Mouse (Mus musculus): Measurements from ENCODE around the gene Mmp23. TPM values are rescaled to one million over a fixed set of nuclear protein-coding genes. Genes with fewer than 3 reads are reported as not detected.
"Not testable (repeated sequence)": the region's sequence is repeated elsewhere in the genome, so short reads cannot be mapped to it uniquely, and the experiment has no call there.

The Mmp23 gene
- polyA plus RNA-seq, 1 experiment from 2014 or later, result 5.9 TPM

GRCm38 (mm10) chr4:155652283-155653085 is 700 bp downstream of the Mmp23 start:
- WGBS, result 20% methylated on average over 36 of the region's 36 CpGs
- Histone ChIP-seq H3K4me3 (peak overlapping the region; percentile 34), H3K27me3 (peaks cover 71% of the 10 kb centered on the region), H3K27ac (no peak overlapping the region), H3K9me3 (replicated peaks) (no peaks in the 10 kb centered on the region), H3K4me1 (peaks cover 32% of the 10 kb centered on the region), H3K36me3 (peaks cover 54% of the 10 kb centered on the region), H3K4me2 (replicated peaks) (peak overlapping the region; percentile 65), H3K9ac (peak overlapping the region; percentile 67)
- no peak for ATAC-seq (ENCODE audit: low FRiP score)

DNA sequence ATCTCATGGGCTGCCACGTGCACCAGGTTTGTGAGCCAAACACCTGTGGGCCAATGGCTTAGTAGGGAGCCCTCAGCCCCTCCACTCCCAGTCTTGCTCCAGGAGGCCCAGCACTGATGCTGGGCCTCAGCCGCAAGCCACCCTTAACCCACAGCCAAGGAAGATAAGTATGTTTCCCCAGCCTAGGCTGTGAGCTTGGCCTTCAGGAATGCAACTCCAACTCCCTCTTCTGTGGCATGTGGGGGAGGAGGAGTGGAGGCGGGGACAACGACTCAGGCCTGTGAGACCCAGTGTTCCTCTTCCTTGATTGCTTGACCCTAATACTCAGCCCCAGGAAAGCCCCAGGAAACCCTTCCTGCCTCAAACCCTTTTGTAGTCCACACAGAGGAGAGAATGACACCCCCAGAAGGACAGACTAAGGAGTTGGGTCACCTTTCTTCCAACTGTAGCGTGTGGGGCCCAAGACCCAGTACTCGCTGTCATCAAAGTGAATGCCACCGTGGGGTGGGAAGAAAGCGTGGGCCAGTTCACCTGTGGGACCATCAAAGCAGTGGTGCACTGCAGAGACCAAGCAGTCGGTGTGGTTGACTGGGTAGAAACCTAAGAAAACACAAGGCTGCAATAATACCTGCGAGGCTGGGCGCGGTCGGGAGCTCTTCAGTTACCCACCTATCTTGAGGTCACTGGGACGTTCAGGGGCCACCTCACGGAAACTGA is 1.5 kb downstream of the Mmp23 start:
- no peak overlapping the region for H3K27ac ChIP-seq
- H3K9me3 ChIP-seq (replicated peaks), result no peaks in the 10 kb centered on the region
- peaks cover 64% of the 10 kb centered on the region for H3K27me3 ChIP-seq
- ATAC-seq (ENCODE audit: low FRiP score), result no peak
- H3K4me3 ChIP-seq, result no peak overlapping the region
- H3K4me1 ChIP-seq, result peaks cover 32% of the 10 kb centered on the region
- H3K36me3 ChIP-seq, result peaks cover 55% of the 10 kb centered on the region
- 64% methylated on average over 15 of the region's 15 CpGs for WGBS
- no peak overlapping the region for H3K4me2 ChIP-seq (replicated peaks)
- H3K9ac ChIP-seq, result no peak overlapping the region

DNA sequence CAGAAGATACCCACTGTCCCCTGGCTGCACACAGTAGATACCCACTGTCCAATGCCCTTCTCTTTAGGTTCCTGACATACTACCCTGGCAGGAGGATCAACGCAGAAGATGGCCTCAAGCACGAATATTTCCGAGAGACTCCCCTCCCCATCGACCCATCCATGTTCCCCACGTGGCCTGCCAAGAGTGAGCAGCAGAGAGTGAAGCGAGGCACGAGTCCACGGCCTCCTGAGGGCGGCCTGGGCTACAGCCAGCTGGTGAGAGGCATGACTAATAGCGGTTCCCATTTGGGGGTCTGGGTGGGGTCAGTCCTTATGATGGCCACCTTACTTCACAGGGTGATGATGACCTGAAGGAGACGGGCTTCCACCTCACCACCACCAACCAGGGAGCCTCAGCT is 3.8 kb downstream of the Mmp23 start:
- H3K27ac ChIP-seq, result no peak overlapping the region
- H3K36me3 ChIP-seq, result peaks cover 58% of the 10 kb centered on the region
- H3K9me3 ChIP-seq (replicated peaks), result no peaks in the 10 kb centered on the region
- WGBS, result 93% methylated on average over 11 of the region's 11 CpGs
- H3K27me3 ChIP-seq, result peaks cover 41% of the 10 kb centered on the region
- H3K4me2 ChIP-seq (replicated peaks), result no peak overlapping the region
- no peak overlapping the region for H3K9ac ChIP-seq
- H3K4me1 ChIP-seq, result peaks cover 21% of the 10 kb centered on the region
- ATAC-seq (ENCODE audit: low FRiP score), result no peak
- H3K4me3 ChIP-seq, result no peak overlapping the region

GRCm38 (mm10) chr4:155645721-155646120 is 7.5 kb downstream of the Mmp23 start:
- Histone ChIP-seq H3K9me3 (replicated peaks) (no peaks in the 10 kb centered on the region), H3K4me2 (replicated peaks) (no peak overlapping the region), H3K36me3 (peaks cover 83% of the 10 kb centered on the region), H3K27ac (no peak overlapping the region), H3K9ac (no peak overlapping the region), H3K4me3 (no peak overlapping the region), H3K27me3 (peaks cover 4% of the 10 kb centered on the region), H3K4me1 (no peaks in the 10 kb centered on the region)
- WGBS, result 98% methylated on average over 5 of the region's 5 CpGs
- ATAC-seq (ENCODE audit: low FRiP score), result no peak

GRCm38 (mm10) chr4:155645308-155645707 is 7.9 kb downstream of the Mmp23 start, which contains the start of gene Gm10563:
TSS of gene Gm10563 (minus strand) at chr4:155645408.
- WGBS, result 98% methylated on average over 2 of the region's 2 CpGs

DNA sequence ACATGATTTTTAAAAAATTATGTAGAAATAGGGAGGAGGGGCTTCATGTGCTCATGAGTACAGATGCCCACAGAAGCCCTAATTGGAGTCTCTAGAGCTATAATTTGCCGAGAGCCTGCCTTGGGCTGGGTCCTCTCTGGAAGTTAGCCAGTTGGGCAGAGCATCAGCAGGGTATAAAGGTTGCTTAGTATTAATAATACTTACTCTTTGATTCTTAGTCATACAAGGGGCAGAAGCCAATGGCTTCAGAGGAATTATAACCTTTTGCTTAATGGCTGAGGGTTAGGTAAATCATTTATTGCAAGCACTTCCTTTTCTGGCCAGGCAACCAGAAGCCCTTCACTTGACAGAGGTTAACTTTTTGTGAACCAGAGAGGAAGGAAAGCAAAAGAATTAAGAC is 9.7 kb downstream of the Mmp23 start:
- Histone ChIP-seq H3K9me3 (replicated peaks) (no peaks in the 10 kb centered on the region), H3K27ac (no peak overlapping the region), H3K27me3 (no peaks in the 10 kb centered on the region), H3K9ac (no peak overlapping the region), H3K4me3 (no peak overlapping the region), H3K36me3 (peaks cover 79% of the 10 kb centered on the region), H3K4me1 (no peaks in the 10 kb centered on the region), H3K4me2 (replicated peaks) (no peak overlapping the region)
- ATAC-seq (ENCODE audit: low FRiP score), result no peak
- 91% methylated on average over 1 of the region's 1 CpGs for WGBS

More at GRCm38 (mm10) chr4:155645308-155645707, 7.9 kb downstream of the Mmp23 start, which contains the start of gene Gm10563:
- not testable (repeated sequence) for ATAC-seq (ENCODE audit: low FRiP score); H3K9ac ChIP-seq; H3K4me3 ChIP-seq; H3K4me1 ChIP-seq; H3K4me2 ChIP-seq (replicated peaks); H3K27ac ChIP-seq; H3K9me3 ChIP-seq (replicated peaks); H3K27me3 ChIP-seq
- peaks cover 83% of the 10 kb centered on the region for H3K36me3 ChIP-seq

DNA sequence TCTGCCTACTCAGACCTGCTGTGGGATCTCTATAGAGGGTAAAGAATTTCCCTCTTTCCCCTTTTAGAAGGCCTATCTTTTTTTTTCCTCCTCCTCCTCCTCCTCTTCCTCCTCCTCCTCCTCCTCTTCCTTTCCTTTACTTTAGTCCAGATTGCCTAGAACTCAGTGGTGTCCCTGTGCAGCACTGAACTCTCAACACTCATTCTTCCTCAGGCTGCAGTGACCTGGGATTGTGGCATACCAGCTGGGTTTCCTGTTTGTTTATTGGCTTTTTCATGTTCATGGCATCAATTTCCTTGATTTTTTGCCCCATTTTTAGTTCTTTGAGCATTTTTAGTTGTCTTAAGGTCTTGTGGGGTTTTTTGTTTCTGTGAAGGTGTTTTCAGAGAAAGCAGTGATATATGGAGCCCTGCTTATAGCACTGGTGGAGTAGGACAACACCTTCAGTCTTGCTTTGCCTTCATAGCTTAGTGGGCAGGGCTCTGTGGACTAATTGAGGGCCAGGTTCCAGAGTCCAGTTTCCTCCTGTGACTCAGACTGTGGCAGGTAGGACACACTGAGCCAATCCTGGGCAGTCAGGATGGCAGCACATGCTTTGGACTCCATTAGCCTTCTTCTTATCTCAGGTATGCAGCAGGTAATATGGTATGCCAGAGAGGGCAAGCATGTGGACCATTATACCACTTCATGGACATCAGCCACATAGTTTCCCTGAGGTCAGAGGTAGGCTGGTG is 17.3 kb downstream of the Mmp23 start:
- Histone ChIP-seq H3K4me2 (replicated peaks) (no peak overlapping the region), H3K9ac (no peak overlapping the region), H3K27me3 (no peaks in the 10 kb centered on the region), H3K27ac (no peak overlapping the region), H3K9me3 (replicated peaks) (no peaks in the 10 kb centered on the region), H3K36me3 (peaks cover 87% of the 10 kb centered on the region), H3K4me3 (no peak overlapping the region), H3K4me1 (no peaks in the 10 kb centered on the region)
- no peak for ATAC-seq (ENCODE audit: low FRiP score)

DNA sequence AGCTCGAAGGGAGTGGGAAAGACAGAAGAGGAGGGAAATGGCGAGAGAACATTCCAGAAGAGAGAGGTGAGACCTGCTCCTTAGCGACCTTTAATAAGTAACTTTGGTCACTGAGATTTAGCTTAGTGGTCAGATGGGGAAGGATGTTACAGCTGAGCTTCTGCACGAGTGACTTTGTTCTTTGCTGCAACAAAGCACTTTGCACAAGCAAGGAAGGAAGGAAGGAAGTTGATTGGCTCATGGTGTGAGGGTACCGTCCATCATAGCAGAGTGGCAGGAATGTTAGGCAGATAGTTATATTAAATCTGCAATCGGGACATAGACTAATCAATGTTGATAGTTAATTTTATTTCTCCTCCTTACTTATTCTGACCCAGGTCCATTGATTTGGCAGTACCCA is 22.9 kb downstream of the Mmp23 start:
- H3K27me3 ChIP-seq, result no peaks in the 10 kb centered on the region
- no peak overlapping the region for H3K4me2 ChIP-seq (replicated peaks)
- no peaks in the 10 kb centered on the region for H3K9me3 ChIP-seq (replicated peaks)
- H3K36me3 ChIP-seq, result peaks cover 68% of the 10 kb centered on the region
- no peak overlapping the region for H3K9ac ChIP-seq
- no peak overlapping the region for H3K4me3 ChIP-seq
- H3K27ac ChIP-seq, result no peak overlapping the region
- WGBS, result 87% methylated on average over 6 of the region's 6 CpGs
- H3K4me1 ChIP-seq, result peaks cover 2% of the 10 kb centered on the region; the same call in 1 of the 2 replicates
- no peak for ATAC-seq (ENCODE audit: low FRiP score)

- Histone ChIP-seq H3K36me3 (peaks cover 35% of the 10 kb centered on the region), H3K4me2 (replicated peaks) (peak within 1 kb of the TSS; percentile 62), H3K9me3 (replicated peaks) (no peaks in the 10 kb centered on the region), H3K27ac (peak within 1 kb of the TSS; percentile 83), H3K4me1 (peaks cover 6% of the 10 kb centered on the region), H3K27me3 (no peaks in the 10 kb centered on the region), H3K9ac (peak within 1 kb of the TSS; percentile 90), H3K4me3 (peak within 1 kb of the TSS; percentile 98)
- ATAC-seq (ENCODE audit: low FRiP score), result peak; percentile 100
- WGBS, result under 1% methylated on average over 72 of the region's 84 CpGs
These were observed 28.6 kb downstream of the Mmp23 start, which contains the start of gene Cdk11b for GRCm38 (mm10) chr4:155624338-155625291. TSS of gene Cdk11b (plus strand) at chr4:155624854.

DNA sequence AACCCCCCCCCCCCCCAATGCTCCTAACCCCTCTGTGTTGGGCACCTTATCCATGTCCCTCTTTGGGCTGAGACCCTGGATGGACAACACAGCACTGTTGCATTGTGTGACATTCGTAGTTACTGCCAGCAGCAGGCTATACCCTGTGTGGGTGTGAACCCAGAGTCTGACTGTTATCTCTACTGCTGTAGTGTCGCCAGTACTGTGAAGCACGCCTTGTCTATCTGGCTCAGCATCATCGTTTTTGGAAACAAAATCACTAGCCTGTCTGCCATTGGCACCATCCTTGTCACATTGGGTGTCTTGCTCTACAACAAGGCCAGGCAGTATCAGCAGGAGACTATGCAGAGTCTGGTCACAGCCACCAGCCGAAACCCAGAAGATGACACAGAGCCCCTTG is 34.9 kb downstream of the Mmp23 start:
- Histone ChIP-seq H3K4me3 (no peak overlapping the region), H3K9me3 (replicated peaks) (no peaks in the 10 kb centered on the region), H3K4me1 (no peaks in the 10 kb centered on the region), H3K9ac (no peak overlapping the region), H3K27ac (no peak overlapping the region), H3K27me3 (no peaks in the 10 kb centered on the region), H3K4me2 (replicated peaks) (no peak overlapping the region), H3K36me3 (peaks cover 74% of the 10 kb centered on the region)
- WGBS, result 86% methylated on average over 5 of the region's 5 CpGs
- ATAC-seq (ENCODE audit: low FRiP score), result no peak

GRCm38 (mm10) chr4:155613264-155613663 is 39.9 kb downstream of the Mmp23 start:
- H3K36me3 ChIP-seq, result peaks cover 76% of the 10 kb centered on the region
- 95% methylated on average over 3 of the region's 3 CpGs for WGBS
- H3K27me3 ChIP-seq, result no peaks in the 10 kb centered on the region
- no peak for ATAC-seq (ENCODE audit: low FRiP score)
- no peaks in the 10 kb centered on the region for H3K4me1 ChIP-seq
- no peak overlapping the region for H3K4me3 ChIP-seq
- H3K27ac ChIP-seq, result no peak overlapping the region
- H3K9ac ChIP-seq, result no peak overlapping the region
- H3K4me2 ChIP-seq (replicated peaks), result no peak overlapping the region
- no peaks in the 10 kb centered on the region for H3K9me3 ChIP-seq (replicated peaks)
